Mouse (Mus musculus): ENCODE data around the gene Pak6. TPM values are rescaled to one million over a fixed set of nuclear protein-coding genes. Genes with fewer than 3 reads are reported as not detected.
A peak's percentile ranks its signal among the peaks of the same experiment; 100 is the strongest.
"Not testable (repeated sequence)": the region's sequence is repeated elsewhere in the genome, so short reads cannot be mapped to it uniquely, and the experiment has no call there.

Gene Pak6
- 100 to 1,000 TPM in 1 of 2 experiments, 10 to 100 TPM in 1; 83.4 to 104 TPM for total RNA-seq (2021)

DNA sequence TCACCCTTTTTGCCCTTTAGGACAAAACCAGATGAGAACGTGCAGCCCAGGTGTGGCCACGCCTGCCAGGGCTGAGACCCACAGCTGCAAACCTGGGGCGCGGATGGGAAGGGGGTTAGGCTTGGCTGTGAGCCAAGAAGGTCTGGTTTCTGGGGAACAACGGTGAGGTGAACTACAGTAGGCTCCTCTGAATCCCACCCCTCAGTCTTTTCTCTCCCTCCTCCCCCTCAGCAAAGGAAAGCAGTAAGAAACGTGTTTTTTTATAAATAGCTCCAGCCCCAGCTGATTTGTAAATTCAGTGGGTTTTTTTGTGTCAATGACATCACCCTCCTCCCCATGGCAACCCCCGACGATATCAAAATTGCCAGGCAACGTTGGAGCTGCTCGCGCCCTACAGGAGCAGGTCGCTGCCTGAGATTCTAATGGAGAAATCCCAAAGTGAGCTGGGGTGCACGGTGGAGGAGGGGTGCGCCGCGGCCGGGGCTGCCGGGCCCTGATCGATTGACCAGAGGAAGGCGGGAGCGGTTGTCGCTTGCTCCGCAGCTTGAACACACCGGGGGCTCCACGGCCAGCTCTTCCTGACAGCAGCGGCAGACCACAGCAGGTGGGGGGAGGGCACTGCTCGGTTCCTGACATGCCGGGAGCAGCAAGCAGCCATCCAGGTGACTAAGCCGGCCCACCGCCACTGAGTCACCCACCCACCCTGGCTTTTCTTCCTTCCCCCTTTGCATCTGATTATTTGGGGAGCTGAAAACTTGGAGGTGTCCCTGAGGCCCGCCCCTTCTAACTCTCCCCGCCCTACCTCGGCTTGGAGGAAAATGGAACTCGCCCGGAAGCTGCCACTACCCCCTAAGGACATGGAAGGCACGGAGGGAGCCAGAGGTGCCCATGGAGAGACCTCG is at the start of gene Pak6:
Pak6 (plus strand) TSS at position 402 of the 902 bp plus-strand sequence.
- peak; percentile 70 to 76 for DNase-seq (ENCODE audit: low spot score in 2 of 2)
- intact Hi-C loops (cut with DNase I): loop anchor here (5.0 kb wide), 1 partner anchor 39 kb away; the partner anchor contains the start of gene Ankrd63

DNA sequence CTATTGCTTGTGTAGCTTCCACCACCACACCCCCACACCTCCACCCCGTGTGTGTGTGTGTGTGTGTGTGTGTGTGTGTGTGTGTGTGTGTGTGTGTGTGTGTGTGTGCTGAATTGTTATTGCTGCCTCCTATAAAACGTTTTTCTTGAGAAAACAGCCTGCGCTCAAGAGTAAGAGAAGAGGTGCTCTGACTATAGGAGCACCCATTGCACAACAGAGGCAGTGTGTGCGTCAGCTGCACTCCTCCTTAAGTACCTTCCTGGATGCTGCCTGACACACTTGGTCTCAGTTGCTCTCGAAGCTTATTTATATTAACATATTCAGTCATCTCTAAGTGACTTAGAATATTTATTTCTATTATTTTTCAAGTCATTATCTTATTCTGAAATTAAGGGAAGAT is 45.1 kb upstream of the Pak6 start:
- no peak for DNase-seq (ENCODE audit: low spot score in 2 of 2)
- intact Hi-C loops (cut with DNase I): no loop called here

DNA sequence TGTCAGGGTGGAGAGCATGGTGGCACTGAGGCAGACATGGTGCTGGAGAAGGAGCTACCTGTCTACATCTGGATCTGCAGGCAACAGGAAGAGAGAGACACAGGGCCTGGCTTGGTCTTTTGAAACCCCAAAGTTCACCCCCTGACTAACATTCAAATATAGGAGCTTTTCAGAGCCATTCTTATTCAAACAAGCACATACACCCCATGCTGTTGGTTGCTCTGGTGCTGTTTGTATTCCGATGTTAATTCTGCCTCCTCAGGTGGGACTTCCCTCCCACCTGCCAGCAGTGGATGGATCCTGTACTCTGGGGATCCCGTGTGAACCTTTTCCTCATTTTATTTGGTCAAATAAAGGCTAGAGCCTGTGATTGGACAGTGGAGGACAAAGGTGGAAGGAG is 43.0 kb upstream of the Pak6 start:
- intact Hi-C loops (cut with DNase I): no loop called here
- no peak for DNase-seq (ENCODE audit: low spot score in 2 of 2)

DNA sequence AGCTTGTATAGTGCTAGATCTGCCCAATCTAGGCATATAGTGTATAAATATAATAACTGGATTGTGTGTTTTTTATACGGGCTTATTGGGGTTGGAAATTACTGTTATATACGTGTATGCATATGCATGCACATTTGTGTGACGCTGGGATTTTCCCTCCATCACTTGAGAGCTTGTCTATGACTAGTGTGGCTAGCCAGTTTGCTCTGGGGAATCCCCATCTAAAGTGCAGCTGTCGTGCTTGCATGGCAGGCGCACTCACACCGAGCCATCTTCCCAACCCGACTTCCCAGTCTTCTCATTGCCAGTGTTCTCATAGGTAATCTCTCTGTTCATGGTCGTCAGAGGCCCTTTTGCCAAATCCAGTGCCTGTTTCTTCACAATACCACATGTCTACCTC is 42.5 kb upstream of the Pak6 start:
- intact Hi-C loops (cut with DNase I): no loop called here

DNA sequence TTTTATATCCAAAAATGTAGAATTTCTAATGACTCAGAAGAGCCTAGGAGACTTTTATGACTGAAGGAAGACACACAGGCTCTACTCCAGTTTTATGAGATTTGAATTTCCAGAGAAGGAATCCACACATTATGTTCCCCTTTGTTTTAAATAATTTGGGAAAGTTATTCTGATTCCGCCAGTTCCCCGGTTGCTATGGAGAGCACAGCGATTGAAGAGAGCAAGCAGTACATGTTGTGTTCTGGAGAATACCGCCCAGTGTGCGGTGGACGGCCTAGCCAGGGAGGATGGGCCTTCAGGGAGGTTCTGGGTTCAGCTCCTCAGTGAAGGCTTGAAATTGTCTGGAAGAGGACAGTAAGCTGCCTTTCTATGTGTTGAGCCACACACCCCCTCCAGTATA is 33.8 kb upstream of the Pak6 start:
- intact Hi-C loops (cut with DNase I): no loop called here
- no peak for DNase-seq (ENCODE audit: low spot score in 2 of 2)

More for the DNA sequence above, 42.5 kb upstream of the Pak6 start:
- DNase-seq (ENCODE audit: low spot score in 2 of 2): no peak

DNA sequence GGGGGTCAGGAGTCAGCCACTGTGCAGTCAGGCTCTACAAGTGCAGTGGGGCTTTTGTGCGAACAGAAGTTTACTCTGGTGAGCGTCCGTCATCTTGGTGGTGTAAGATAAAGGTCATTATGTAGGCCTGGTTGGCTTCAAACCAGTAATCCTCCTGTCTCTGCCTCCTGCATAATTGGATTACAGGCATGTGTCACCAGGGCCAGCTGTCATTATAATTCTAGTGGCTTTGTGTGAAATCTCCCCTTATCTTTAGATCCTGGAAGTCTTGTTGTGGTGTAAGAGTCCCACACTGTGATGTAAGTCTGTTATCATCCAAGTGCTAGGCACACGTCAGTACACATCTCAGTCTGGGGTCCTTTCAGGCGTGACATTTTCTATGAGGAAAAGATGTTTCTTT is 29.7 kb upstream of the Pak6 start:
- intact Hi-C loops (cut with DNase I): no loop called here
- DNase-seq (ENCODE audit: low spot score in 2 of 2): no peak

DNA sequence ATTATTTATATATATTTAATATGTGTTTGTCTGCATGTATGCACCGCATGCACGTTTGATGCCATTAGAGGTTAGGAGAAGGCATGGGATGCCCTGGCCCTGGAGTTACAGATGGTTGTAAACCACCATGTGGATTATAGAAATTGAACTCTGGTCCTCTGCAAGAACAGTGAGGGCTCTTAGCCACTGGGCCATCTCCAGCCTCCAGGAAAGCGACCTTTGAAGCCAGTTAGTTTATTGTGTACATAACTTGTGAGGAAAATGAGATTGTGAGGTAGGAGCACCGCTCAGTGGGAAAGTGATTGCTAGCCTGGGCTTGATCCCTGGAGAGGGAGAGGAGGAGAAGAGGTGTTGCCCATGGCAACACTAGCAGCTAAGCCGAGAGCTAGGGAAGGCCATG is 25.8 kb upstream of the Pak6 start:
- intact Hi-C loops (cut with DNase I): no loop called here
- no peak for DNase-seq (ENCODE audit: low spot score in 2 of 2)

DNA sequence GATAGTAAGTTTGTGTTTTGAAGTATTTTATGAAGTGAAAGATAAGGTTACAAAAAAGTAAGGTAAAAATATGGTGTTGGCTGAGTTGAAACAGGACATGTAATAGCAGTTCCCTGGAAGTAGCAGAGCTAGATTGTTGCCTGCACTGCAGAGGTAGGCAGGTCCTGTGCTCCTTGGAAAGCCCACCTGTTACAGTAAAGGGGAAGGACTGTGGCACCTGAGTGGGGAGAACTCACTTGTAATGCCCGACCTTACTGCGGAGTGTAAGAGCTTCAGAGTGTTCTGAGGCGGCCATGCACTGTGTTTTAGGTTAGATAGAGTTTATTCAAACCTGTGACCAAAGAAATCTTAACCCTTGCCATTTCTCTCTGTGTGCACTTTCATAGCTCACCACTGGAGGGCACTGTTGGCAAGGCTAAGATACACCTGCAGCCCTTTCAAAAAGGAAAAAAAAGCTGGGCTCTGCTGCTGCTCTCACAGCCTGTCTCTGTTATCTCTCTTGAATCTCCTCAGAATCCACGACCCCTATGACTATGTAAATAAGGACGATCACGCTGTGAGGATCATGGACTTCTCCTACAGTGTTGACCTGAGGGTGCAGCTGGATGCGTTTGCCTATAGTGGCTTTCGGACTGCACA is 25.1 kb upstream of the Pak6 start:
- intact Hi-C loops (cut with DNase I): loop anchor here (1.0 to 2.0 kb wide), 3 partner anchors 57 to 245 kb away; no protein-coding TSS in a partner anchor
- DNase-seq (ENCODE audit: low spot score in 2 of 2): peak; percentile 61 to 63

DNA sequence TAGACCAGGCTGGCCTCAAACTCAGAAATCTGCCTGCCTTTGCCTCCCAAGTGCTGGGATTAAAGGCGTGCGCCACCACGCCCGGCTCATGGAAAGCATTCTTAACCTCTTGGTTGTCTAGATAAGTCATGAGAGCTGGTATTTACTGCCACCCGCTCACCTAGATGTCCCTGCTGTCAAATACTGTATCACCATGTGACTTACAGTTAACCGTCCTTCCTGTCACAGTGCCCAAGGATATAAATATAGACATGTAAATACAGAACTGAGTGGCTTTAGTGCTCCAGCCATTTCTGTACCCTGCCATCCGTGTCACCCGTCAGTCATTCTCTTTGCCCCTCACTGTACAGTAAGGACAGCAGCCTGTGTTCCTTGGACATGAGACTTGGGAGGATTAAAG is 24.4 kb upstream of the Pak6 start:
- no peak for DNase-seq (ENCODE audit: low spot score in 2 of 2)
- intact Hi-C loops (cut with DNase I): loop anchor here (1.0 to 2.0 kb wide), 3 partner anchors 57 to 244 kb away; no protein-coding TSS in a partner anchor

DNA sequence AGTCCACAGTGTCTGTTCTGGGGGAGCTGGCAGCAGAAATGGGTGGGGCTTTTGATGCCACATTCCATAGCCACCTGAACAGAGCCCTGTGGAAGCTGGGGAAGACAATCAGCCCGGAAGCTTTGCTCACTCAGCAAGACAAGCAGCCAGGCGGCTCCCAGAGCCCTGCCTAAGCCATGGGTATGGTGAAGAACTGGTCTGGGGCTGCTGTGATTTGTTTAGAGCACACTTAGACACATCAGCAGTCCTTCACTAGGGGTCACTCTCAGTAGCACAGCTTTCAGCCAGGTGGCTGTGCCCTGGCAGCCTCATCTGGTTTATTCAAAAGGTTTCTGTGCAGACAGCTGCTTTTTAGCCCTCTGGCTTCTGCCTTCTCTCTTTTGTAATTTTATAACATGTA is 22.0 kb upstream of the Pak6 start:
- DNase-seq (ENCODE audit: low spot score in 2 of 2): no peak
- intact Hi-C loops (cut with DNase I): no loop called here

DNA sequence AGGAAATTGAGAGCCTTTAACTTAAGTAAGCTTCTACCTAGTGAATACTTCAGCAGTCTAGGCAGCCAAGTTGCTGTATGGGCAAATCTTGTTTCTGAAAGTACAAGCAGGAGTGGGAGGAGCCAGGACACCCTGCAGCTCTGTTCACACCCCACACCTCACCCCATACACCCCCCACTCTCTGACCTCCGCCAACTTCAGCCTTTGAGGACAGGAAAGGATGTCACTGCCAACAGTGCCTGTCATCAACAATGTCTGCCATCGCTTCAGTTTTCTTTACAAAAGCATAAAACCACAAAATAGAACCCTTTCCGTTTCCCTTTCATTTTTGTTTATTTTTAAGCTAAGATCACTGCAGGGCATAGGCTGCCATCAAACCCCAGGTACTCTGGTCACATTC is 20.7 kb upstream of the Pak6 start:
- intact Hi-C loops (cut with DNase I): no loop called here
- no peak for DNase-seq (ENCODE audit: low spot score in 2 of 2)

DNA sequence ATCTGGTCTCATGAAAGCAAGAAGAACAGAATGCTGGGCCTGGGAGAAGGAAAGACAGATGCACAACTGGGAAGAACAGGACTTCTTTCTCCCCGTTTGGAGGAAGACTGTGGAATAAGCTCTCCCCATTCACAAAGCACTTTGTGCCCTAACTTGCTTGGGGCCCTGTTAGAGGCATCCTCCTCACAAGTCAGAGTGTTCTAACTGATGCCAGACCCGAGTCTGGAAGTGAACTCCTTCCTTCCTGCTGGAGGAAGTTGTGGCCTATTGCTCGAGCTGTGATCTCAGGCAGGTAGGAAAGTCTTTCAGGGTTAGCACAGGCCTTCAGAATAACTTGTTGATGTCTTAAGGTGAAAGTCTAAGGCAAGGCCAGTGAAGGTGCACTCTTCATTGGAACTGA is 20.2 kb upstream of the Pak6 start:
- intact Hi-C loops (cut with DNase I): no loop called here
- DNase-seq (ENCODE audit: low spot score in 2 of 2): no peak

DNA sequence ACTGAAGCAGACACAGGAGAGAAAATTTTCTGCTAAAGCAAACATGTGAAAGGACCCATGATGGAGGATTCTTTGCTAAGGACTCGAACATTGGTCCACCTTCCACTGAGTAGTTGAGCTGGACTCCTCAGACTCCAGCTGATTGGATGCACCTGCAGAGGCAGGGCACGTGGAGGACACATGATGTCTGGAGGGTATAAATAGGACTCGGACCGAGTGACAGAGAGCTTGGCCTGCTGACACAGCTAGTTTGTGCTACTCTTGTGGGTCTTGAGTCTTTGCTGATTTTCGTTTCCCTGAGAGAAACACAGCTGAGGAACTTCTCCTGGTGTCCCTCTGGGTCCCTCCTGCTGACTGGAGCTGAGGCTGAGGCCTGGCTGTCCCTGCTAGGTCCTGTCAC is 16.4 kb upstream of the Pak6 start:
- no peak for DNase-seq (ENCODE audit: low spot score in 2 of 2)
- intact Hi-C loops (cut with DNase I): no loop called here

DNA sequence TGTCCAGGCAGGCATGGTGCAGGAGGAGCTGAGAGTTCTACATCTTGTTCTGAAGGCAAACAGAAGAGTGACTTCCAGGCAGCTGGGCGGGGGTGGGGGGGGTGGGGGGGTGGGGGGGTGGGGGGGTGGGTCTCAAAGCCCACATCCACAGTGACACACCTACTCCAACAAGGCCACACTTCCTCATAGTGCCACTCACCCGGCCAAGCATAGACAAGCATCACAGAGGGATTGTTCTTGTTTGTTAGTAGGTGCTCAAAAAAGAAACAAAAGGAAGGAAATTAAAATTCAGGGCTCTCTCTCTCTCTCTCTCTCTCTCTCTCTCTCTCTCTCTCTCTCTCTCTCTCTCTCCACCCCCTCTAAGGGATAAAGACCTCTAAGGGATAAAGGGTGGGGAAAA is 12.4 kb upstream of the Pak6 start:
- intact Hi-C loops (cut with DNase I); DNase-seq (ENCODE audit: low spot score in 2 of 2): not testable (repeated sequence)

DNA sequence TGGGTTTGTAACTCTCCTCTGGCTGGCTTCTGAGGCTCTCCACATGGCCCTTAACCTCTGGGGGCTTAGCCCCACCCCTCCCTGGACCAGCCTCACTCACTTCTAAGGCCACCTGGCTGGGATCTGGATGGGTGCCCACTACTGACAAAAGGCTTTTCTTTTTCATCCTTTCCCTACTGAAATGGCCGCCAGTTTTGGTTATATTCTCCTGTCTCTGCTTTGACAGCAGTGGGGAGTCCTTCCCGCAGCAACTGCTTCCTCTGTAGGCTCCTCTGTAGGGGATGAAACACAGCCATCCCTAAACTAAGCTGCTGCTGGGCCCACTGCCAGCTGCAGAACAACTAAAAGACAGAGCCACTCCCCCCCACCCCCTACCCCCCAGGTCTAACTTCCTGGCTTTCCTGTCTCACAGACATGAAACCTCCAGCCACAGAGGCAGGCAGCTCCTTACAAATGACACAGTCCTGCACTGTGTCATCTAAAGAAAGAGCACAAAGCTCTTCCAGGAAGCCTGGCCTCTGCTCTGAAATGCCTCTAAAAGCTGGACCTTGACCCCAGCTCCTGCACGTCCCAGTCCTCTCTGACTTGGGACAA is 6.3 kb upstream of the Pak6 start:
- DNase-seq (ENCODE audit: low spot score in 2 of 2): no peak
- intact Hi-C loops (cut with DNase I): no loop called here

DNA sequence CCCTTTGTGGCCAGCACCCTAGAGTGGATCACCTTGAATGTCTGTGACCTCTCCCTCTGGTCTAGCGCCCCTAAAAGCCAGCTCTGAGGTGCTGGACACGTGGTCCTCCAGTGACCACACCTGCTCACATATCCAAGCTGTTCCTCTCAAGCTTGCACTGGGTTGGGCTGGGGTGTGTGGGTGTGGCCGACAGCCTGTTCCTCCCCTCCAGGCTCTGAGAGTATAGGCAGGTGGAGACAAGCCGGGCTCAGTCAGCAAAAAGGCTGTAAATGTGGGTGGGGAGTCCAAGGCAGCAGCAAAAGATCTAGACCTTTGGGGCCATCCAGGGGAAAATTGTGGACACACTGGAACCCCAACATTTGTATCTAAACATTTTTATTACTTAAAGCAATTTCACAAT is 4.6 kb upstream of the Pak6 start:
- intact Hi-C loops (cut with DNase I): no loop called here
- no peak for DNase-seq (ENCODE audit: low spot score in 2 of 2)

DNA sequence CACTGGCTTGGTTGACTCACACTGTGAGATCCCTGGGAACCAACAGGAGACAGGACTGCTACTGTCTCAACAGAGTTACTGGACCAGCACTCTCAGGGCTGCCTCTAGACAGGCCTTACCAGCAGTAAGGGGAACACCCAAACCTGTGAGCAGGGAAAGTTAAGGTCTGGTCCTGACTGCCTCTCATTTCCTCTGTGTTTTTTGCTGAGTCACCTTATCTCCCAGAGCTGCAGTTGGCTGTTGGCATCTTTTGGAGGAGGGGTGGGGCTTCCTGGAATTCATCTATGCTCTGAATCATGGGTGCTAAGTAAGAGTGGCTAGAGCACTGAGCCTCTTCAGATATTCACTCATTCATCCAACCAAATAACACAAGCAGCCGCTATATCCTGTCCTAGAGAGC is 4.0 kb upstream of the Pak6 start:
- peak; percentile 38 to 43 for DNase-seq (ENCODE audit: low spot score in 2 of 2)
- intact Hi-C loops (cut with DNase I): no loop called here

DNA sequence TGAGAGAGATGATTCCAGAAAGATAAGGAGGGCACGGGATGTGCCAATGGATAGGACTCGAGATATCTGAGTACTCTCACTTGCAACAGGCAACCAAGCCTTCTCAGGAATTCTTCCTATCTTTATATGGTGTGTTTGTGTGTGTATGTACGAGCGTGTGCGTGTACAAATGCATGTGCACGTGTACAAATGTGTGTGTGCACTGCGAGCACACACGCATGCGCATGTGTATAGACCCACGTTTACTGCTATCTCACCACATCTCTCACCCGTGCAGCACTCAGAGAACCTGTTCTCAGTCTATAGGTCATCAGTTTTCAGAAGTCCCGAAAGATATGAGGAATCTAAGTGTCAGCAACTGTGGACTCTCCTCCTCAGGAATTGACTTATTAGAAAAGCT is 3.6 kb upstream of the Pak6 start:
- intact Hi-C loops (cut with DNase I): no loop called here
- DNase-seq (ENCODE audit: low spot score in 2 of 2): no peak

DNA sequence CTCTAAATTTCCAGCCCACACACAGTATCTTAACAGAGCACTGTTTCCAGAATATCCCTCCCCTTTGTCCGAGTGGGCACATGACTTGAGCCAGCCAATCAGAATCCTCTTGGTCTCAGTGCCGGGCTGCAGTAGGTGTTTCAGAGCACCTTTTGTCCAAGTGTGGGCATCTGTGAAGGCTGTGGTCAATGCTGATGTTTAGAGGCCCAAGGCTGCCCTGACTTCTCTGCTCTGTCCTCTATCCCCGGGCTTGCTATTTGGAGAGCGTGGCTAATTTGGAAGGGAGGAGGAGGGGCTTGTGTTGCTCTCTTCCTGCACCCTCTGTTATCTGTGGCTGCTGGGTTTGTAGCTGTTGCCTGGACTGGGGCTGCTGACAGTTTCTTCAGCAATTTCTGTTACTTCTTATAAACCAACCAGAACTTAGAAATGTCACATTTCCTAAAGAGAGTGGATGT is 3.1 kb upstream of the Pak6 start:
- peak; percentile 35 to 49 for DNase-seq (ENCODE audit: low spot score in 2 of 2)
- intact Hi-C loops (cut with DNase I): loop anchor here (5.0 kb wide), 1 partner anchor 42 kb away; the partner anchor contains the start of gene Ankrd63

DNA sequence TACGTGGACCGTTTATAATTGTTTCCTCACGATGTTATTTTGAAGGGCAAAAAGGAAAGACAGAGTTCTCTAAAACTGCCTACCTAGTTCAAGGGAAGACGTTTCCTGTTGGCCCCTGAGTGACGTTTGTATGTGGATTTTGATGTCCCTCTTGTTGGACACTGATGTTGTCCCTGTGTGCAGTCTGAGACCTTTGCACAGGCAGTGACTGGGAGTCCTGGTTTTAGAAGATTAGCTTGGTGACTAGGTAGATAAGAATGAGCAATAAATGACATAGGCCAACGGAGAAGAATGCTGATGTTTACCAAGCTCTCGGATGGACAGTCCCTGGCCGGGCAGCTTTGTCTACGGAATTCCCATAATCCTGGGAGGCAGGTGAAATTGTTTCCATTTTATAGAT is 1.2 kb upstream of the Pak6 start:
- intact Hi-C loops (cut with DNase I): loop anchor here (5.0 kb wide), 1 partner anchor 40 kb away; the partner anchor contains the start of gene Ankrd63
- DNase-seq (ENCODE audit: low spot score in 2 of 2): no peak

Data from left cerebral cortex, postnatal 36 days (tissue).